Mouse (Mus musculus) kidney, embryonic 15.5 days (tissue): ENCODE data around the gene Ccm2. TPM values are rescaled to one million over a fixed set of nuclear protein-coding genes. Genes with fewer than 3 reads are reported as not detected.

Experiments
- ATAC-seq: fragments of 200-750 bp; cut with Nextera tagmentation; replicated peaks from 2 replicates; pipeline ENCODE4 v1.8.0; 2017; ENCODE audit warnings: moderate TSS enrichment; ENCODE audit not compliant: low FRiP score
- H3K27ac ChIP-seq: fragments of 300-500 bp; sonication (generic); 2 replicates; pipeline ENCODE4 v1.5.1; 2015; ENCODE audit warnings: mild to moderate bottlenecking, inconsistent platforms
- H3K27me3 ChIP-seq: fragments of 300-500 bp; sonication (generic); 2 replicates; pipeline ENCODE4 v1.6.1; 2015; ENCODE audit warnings: inconsistent platforms
- H3K36me3 ChIP-seq: fragments of 300-500 bp; sonication (generic); 2 replicates; pipeline ENCODE4 v1.6.1; 2015; ENCODE audit warnings: inconsistent platforms
- H3K4me1 ChIP-seq: fragments of 300-500 bp; sonication (generic); 2 replicates; pipeline ENCODE4 v1.6.1; 2015; ENCODE audit warnings: inconsistent platforms
- H3K4me2 ChIP-seq: fragments of 300-500 bp; sonication (generic); 2 replicates; pipeline ENCODE4 v1.6.1; 2015; ENCODE audit warnings: moderate library complexity, mild to moderate bottlenecking, inconsistent platforms
- H3K4me3 ChIP-seq: fragments of 300-500 bp; sonication (generic); replicated peaks from 2 replicates; pipeline ENCODE4 v1.5.1; 2015; ENCODE audit warnings: mild to moderate bottlenecking, inconsistent platforms
- H3K9ac ChIP-seq: fragments of 300-500 bp; sonication (generic); 2 replicates; pipeline ENCODE4 v1.6.1; 2015; ENCODE audit warnings: mild to moderate bottlenecking, inconsistent platforms
- H3K9me3 ChIP-seq: fragments of 300-500 bp; sonication (generic); replicated peaks from 2 replicates; pipeline ENCODE4 v1.6.1; 2016; ENCODE audit warnings: inconsistent platforms
- WGBS: fragments of 180-500 bp; shearing (Covaris S2); methylation state at CpG from one replicate; pipeline ENCODE4 v1.1.7; 2015; ENCODE audit warnings: mixed read lengths; 5-methylcytosine and 5-hydroxymethylcytosine counted together
- polyA plus RNA-seq: library from polyadenylated mRNA; unstranded; fragments of >200 nt; fragmentation: Nextera tagmentation; extraction: Ambion mirVana; gene quantifications from 2 replicates; pipeline ENCODE4 v1.2.1, GENCODE M21; 2015

Ccm2 gene
- polyA plus RNA-seq, 1 experiment from 2014 or later, result 89.6 TPM

DNA sequence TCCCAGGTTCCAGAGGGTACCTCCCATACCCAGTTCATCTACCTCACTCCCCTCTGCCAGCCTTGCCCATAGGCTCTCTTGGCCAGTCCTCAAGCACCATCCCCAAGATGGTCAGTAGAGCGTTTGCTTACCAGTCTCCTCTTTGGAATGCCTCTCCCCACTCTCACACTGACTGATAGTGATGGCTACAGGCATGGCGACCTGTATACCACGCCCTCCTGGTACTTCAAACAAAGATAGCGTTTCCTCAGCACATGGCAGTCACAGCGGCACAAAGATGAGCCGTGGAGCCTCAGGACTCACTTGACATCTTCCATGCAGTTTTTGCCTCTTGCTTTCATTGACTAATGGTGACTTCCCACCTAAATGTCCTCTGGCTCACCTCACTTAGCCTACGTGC lies 43.2 kb downstream of the Ccm2 start:
- Histone ChIP-seq H3K4me1 (no peaks in the 10 kb centered on the region), H3K9ac (no peak overlapping the region), H3K4me2 (no peak overlapping the region), H3K9me3 (no peaks in the 10 kb centered on the region), H3K27me3 (no peaks in the 10 kb centered on the region), H3K36me3 (peaks cover 96% of the 10 kb centered on the region), H3K27ac (no peak overlapping the region), H3K4me3 (no peak overlapping the region)
- 88% methylated on average over 7 of the region's 7 CpGs for WGBS
- ATAC-seq, result no peak

DNA sequence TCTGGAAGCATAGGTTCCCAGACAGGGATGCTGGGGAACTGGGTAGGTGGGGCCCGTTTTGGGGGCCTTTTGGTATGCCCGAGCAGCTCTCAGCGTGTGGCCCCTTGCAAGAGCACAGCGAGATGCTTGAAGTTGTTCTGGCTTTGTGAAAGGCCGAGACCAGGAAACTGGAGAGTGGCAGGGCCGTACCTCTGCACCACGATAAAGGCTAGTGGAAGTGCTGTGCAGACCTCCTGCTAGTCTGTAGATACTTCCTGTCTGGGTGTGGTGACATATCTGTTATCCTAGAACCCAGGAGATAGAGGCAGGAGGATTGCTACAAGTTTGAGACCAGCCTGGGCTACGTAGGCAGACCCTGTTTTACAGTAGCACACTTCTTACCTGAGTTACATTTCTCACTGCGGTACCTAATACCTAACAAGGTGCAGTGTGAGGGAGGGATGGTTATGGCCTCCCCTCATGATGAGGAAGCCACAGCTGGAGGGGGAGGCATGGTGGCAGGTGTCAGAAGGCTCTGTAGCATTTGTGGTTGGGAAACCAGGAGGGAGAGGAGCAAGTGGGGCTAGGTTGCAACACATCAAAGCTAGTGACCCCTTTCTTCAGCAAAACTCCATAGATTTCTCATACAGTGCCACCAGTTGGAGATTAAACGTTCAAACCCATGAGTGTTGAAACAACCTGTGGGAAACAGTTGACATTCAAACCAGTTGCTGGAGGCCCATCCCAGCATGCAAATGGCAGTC lies 44.4 kb downstream of the Ccm2 start:
- WGBS, result 88% methylated on average over 10 of the region's 10 CpGs
- no peak overlapping the region for H3K9ac ChIP-seq
- 0 out of 2 replicates have a peak, but pooled peaks have one; percentile 40 for ATAC-seq
- H3K4me3 ChIP-seq, result no peak overlapping the region
- no peaks in the 10 kb centered on the region for H3K27me3 ChIP-seq
- no peaks in the 10 kb centered on the region for H3K4me1 ChIP-seq
- H3K36me3 ChIP-seq, result peaks cover 96% of the 10 kb centered on the region
- H3K4me2 ChIP-seq, result no peak overlapping the region
- no peak overlapping the region for H3K27ac ChIP-seq
- H3K9me3 ChIP-seq, result no peaks in the 10 kb centered on the region

- H3K27ac ChIP-seq, result no peak overlapping the region
- ATAC-seq, result no peak
- no peak overlapping the region for H3K4me3 ChIP-seq
- no peak overlapping the region for H3K9ac ChIP-seq
- no peak overlapping the region for H3K4me2 ChIP-seq
- no peaks in the 10 kb centered on the region for H3K27me3 ChIP-seq
- peaks cover 6% of the 10 kb centered on the region for H3K4me1 ChIP-seq
- WGBS, result 78% methylated on average over 11 of the region's 11 CpGs
- H3K36me3 ChIP-seq, result peaks cover 100% of the 10 kb centered on the region
- no peaks in the 10 kb centered on the region for H3K9me3 ChIP-seq
Measured at GRCm38 (mm10) chr11:6593406-6593805, 46.7 kb downstream of the Ccm2 start.

DNA sequence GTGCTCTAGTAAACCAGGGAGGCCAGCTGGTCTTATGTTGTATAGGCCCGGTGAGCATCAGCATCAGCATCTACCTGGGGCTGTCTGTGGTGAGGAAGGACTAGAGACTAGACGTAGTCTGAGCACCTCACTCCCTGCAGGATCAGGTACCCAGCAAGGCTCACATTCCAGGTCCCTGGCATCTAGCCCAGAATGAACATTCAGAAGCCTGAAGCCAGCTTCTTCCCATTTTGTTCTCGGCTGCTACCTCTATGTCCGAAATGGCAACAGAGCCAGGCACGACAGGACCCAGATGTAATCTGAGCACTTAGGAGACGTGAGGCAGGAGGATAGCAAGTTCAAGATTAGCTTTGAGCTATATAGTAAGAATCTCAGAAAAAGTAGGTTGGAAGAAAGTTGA lies 48.2 kb downstream of the Ccm2 start:
- H3K4me1 ChIP-seq, result peaks cover 18% of the 10 kb centered on the region
- H3K9ac ChIP-seq, result no peak overlapping the region
- ATAC-seq, result no peak
- 80% methylated on average over 6 of the region's 6 CpGs for WGBS
- no peaks in the 10 kb centered on the region for H3K27me3 ChIP-seq
- no peak overlapping the region for H3K4me2 ChIP-seq
- peaks cover 86% of the 10 kb centered on the region for H3K36me3 ChIP-seq
- H3K27ac ChIP-seq, result no peak overlapping the region
- H3K9me3 ChIP-seq, result no peaks in the 10 kb centered on the region
- no peak overlapping the region for H3K4me3 ChIP-seq

- Histone ChIP-seq H3K27ac (no peak overlapping the region), H3K36me3 (peaks cover 81% of the 10 kb centered on the region), H3K9me3 (no peaks in the 10 kb centered on the region), H3K27me3 (no peaks in the 10 kb centered on the region), H3K4me1 (peaks cover 18% of the 10 kb centered on the region), H3K9ac (no peak overlapping the region), H3K4me3 (no peak overlapping the region), H3K4me2 (no peak overlapping the region)
- no peak for ATAC-seq
- 84% methylated on average over 5 of the region's 5 CpGs for WGBS
Measured at GRCm38 (mm10) chr11:6595339-6595738, 48.7 kb downstream of the Ccm2 start.

DNA sequence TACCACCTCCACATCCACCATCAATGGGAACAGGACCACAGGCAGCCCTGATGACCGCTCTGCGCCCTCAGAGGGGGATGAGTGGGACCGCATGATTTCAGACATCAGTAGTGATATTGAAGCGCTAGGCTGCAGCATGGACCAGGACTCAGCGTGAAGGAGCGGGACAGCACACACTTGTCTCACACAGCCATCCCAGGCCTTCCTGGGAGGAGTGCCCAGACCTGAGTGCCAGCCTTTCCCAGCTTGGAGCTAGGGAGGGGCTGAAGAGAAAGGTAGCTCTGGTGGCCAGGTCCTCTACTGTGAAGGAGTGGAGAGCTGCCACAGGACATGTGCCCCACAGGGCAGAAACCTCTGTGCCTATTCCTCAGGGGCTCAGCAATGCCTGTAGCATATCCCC lies 49.5 kb downstream of the Ccm2 start:
- H3K9me3 ChIP-seq, result no peaks in the 10 kb centered on the region
- no peak overlapping the region for H3K4me3 ChIP-seq
- H3K4me1 ChIP-seq, result peaks cover 18% of the 10 kb centered on the region
- peaks cover 72% of the 10 kb centered on the region for H3K36me3 ChIP-seq
- H3K4me2 ChIP-seq, result no peak overlapping the region
- H3K27me3 ChIP-seq, result no peaks in the 10 kb centered on the region
- H3K9ac ChIP-seq, result no peak overlapping the region
- no peak overlapping the region for H3K27ac ChIP-seq
- WGBS, result 96% methylated on average over 6 of the region's 6 CpGs
- no peak for ATAC-seq

DNA sequence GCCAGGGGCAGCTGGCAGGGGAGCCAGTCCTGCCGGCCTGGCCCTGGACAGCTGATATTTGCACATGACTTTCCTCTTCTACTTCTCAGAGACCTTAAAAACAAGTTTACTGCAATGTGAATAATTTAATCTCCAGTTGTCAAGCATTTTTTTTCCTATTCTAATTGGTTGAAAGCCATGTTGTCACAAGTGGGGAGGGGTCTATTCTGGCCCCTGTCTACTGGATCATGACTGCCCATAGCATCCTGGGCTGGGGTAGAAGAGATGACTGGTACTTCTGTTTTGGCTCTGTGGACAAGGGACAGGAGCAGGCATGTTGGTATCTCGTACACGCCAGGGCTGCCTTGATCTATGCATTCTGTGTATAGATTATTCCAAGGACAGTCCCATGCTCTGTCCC lies 49.9 kb downstream of the Ccm2 start:
- H3K36me3 ChIP-seq, result peaks cover 68% of the 10 kb centered on the region
- WGBS, result 84% methylated on average over 3 of the region's 3 CpGs
- no peak for ATAC-seq

GRCm38 (mm10) chr11:6597523-6597922 lies 50.8 kb downstream of the Ccm2 start:
- H3K4me3 ChIP-seq, result no peak overlapping the region
- H3K4me1 ChIP-seq, result peaks cover 27% of the 10 kb centered on the region
- H3K36me3 ChIP-seq, result peaks cover 59% of the 10 kb centered on the region
- 69% methylated on average over 7 of the region's 7 CpGs for WGBS
- no peak for ATAC-seq
- no peak overlapping the region for H3K9ac ChIP-seq
- H3K4me2 ChIP-seq, result no peak overlapping the region
- H3K27ac ChIP-seq, result no peak overlapping the region
- H3K9me3 ChIP-seq, result no peaks in the 10 kb centered on the region
- H3K27me3 ChIP-seq, result no peaks in the 10 kb centered on the region

More for the DNA sequence above, 49.9 kb downstream of the Ccm2 start:
- Histone ChIP-seq H3K4me3 (no peak overlapping the region), H3K27ac (no peak overlapping the region), H3K9me3 (no peaks in the 10 kb centered on the region), H3K9ac (no peak overlapping the region), H3K27me3 (no peaks in the 10 kb centered on the region), H3K4me1 (peaks cover 19% of the 10 kb centered on the region), H3K4me2 (no peak overlapping the region)

DNA sequence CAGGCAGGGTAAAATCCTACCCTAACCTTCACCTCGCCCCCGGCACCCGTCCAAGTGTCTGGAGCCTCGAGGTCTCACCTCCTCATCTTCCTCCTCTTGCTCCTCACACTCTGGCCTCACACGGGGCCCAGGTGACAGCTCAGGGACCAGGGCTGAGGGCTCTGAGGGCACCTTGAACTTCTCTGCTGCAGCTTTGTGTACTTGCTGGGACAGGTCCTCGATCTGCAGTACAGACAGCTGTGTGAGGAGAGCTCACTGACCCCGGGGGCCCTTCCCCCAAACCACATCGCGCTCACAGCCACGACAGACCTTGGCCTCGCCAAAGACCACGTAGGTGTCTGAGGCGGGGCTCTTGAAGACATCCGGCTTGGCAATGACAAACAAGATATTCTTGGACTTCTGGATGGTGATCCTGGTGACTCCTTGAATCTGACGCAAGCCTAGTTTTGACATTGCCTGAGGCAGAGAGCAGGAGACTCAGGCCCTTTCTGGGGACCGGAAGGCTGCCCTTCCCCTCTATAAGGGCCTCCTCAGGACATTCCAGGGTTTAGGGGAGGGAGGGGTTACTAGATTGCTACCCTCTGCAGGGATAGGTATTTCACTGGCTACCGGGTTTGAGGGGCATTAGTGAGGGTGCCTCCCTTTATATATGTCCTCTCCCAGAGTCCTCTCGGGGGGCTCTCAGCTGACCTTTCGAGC lies 51.7 kb downstream of the Ccm2 start:
- H3K4me3 ChIP-seq, result no peak overlapping the region
- no peak overlapping the region for H3K27ac ChIP-seq
- peaks cover 51% of the 10 kb centered on the region for H3K36me3 ChIP-seq
- 54% methylated on average over 19 of the region's 19 CpGs for WGBS
- no peaks in the 10 kb centered on the region for H3K9me3 ChIP-seq
- peaks cover 27% of the 10 kb centered on the region for H3K4me1 ChIP-seq
- no peak for ATAC-seq
- H3K27me3 ChIP-seq, result no peaks in the 10 kb centered on the region
- peak overlapping the region; percentile 26 for H3K4me2 ChIP-seq
- no peak overlapping the region for H3K9ac ChIP-seq

- H3K9ac ChIP-seq, result no peak overlapping the region
- H3K27ac ChIP-seq, result no peak overlapping the region
- peak overlapping the region; percentile 26 for H3K4me2 ChIP-seq
- peaks cover 43% of the 10 kb centered on the region for H3K36me3 ChIP-seq
- ATAC-seq, result peak; percentile 38
- H3K4me1 ChIP-seq, result peaks cover 33% of the 10 kb centered on the region
- 20% methylated on average over 27 of the region's 27 CpGs for WGBS
- H3K27me3 ChIP-seq, result no peaks in the 10 kb centered on the region; the same call in 1 of the 2 replicates
- no peaks in the 10 kb centered on the region for H3K9me3 ChIP-seq
- H3K4me3 ChIP-seq, result no peak overlapping the region
Measured at GRCm38 (mm10) chr11:6599011-6599681, 52.5 kb downstream of the Ccm2 start.

DNA sequence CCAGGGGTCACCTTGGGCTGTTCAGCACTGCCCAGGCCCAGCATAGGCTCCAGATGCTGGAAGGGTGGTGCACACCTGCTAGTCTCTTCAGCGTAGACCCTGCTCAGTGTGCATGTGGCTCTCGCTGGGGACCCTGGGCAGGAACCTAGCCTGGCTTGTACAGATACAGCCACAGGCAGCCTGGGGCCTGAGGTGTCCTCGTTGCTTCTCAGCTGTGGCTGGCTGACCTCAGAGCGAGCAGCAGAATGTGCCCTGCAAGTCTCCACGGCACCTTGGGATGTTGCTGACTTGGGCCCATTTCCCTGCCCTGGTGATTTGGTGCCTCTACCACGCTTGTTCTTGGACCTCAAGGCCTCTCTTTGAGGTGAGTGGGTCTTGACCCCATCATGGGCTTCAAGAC lies 53.1 kb downstream of the Ccm2 start:
- WGBS, result 80% methylated on average over 6 of the region's 6 CpGs
- ATAC-seq, result no peak

DNA sequence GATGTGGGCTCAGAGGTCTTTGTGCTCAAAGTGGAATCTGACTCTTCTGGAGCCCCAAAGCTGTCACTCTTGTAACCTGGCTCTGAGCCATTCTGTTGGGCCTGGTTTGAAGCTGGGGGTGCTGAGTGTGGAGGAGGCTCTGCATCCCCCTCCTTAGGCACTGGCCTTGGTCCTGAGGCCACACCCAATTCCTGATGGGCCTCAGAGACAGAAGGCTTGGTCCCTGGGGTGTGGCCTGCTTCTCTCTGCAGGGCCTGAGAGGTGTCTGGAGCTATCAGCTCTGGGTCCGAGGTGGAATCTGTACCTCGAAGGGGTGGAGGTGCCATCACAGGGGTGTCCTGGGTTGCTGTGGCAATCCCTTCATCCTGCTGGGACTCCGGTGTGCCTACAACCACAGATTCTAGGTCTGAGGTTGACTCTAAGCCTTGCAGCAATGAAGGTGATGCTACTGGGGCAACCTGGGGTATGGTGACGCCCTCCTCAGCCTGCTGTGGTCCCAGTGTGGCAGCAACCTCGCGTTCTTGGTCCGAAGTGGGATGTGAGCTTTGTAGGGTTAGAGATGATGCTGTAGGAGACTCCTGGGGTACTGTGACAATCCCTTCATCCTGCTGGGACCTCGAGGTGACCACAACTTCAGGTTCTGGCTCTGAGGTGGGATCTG lies 53.7 kb downstream of the Ccm2 start:
- H3K9me3 ChIP-seq, result no peaks in the 10 kb centered on the region
- WGBS, result 81% methylated on average over 8 of the region's 8 CpGs
- peaks cover 46% of the 10 kb centered on the region for H3K4me1 ChIP-seq
- H3K4me3 ChIP-seq, result no peak overlapping the region
- peaks cover 11% of the 10 kb centered on the region for H3K27me3 ChIP-seq
- no peak overlapping the region for H3K9ac ChIP-seq
- H3K36me3 ChIP-seq, result peaks cover 30% of the 10 kb centered on the region
- no peak overlapping the region for H3K27ac ChIP-seq
- no peak for ATAC-seq
- no peak overlapping the region for H3K4me2 ChIP-seq

More for the DNA sequence above, 53.1 kb downstream of the Ccm2 start:
- Histone ChIP-seq H3K27ac (no peak overlapping the region), H3K36me3 (peaks cover 36% of the 10 kb centered on the region), H3K4me3 (no peak overlapping the region), H3K9me3 (no peaks in the 10 kb centered on the region), H3K4me2 (no peak overlapping the region), H3K4me1 (peaks cover 40% of the 10 kb centered on the region), H3K9ac (no peak overlapping the region), H3K27me3 (peaks cover 5% of the 10 kb centered on the region)
